Mouse (Mus musculus): ENCODE measurements around the gene Gzma.

Gzma gene

GRCm38 (mm10) chr13:113046211-113046883 is 54.4 kb downstream of the Gzma start, which contains the start of gene Gpx8:
Gene Gpx8 (minus strand): TSS chr13:113046410.
- peak; percentile 33 to 61 for DNase-seq (ENCODE audit: low spot score in 2 of 2)

GRCm38 (mm10) chr13:113045458-113046110 is 55.2 kb downstream of the Gzma start:
- no peak for DNase-seq (ENCODE audit: low spot score in 2 of 2)

DNA sequence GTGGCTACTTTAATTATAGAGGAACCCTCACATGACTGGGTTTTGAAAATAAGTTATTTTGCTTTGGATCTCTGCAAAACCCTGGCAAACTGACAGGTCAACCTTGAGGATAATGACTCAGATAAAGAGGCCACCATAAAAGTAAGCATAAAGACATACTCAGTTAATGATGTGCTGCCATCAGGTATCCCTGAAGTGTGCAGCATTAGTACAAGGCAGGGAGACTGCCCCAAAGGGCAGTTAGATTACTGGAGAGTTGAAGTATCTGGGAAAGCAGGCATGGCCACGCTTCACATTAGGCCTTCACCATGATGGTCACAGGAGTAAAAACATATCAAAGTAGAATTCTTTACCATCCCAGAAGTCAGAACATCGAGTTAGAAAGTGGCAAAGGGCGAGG is 55.9 kb downstream of the Gzma start:
- DNase-seq (ENCODE audit: low spot score in 2 of 2) = no peak

Measured in natural killer cell, adult 2 months (primary cell).